In genomic region chr17:67906236-67906635, GRCm38 (mm10) we compare ENCODE assay signal across 25 mouse cellular contexts.
"Had no signal": no experiment of that assay in that cellular context is flagged by ENCODE, and none has a peak within 500 bp of the region (broad histone marks: within the 10 kb centered on the region; RNA-seq: fewer than 3 reads in every experiment).

No protein-coding gene starts in this region.

- H3K36me3 ChIP-seq: hindbrain, embryonic 10.5 days; hindbrain, embryonic 12.5 days; intestine, embryonic 15.5 days; limb, embryonic 15.5 days; liver, embryonic 12.5 days had no signal

- H3K27ac ChIP-seq: gastrocnemius, adult 2 months; hindbrain, embryonic 10.5 days; hindbrain, embryonic 12.5 days; hindbrain, embryonic 14.5 days; intestine, embryonic 15.5 days; layer of hippocampus, adult 2 months; left cerebral cortex, adult 2 months; limb, embryonic 13.5 days; limb, embryonic 15.5 days; liver, embryonic 12.5 days; liver, embryonic 14.5 days had no signal

- H3K4me2 ChIP-seq: heart, embryonic 11.5 days; hindbrain, embryonic 12.5 days; hindbrain, embryonic 14.5 days; intestine, embryonic 15.5 days; limb, embryonic 13.5 days; limb, embryonic 15.5 days; liver, embryonic 12.5 days had no signal

- H3K4me3 ChIP-seq: gastrocnemius, adult 2 months; hindbrain, embryonic 10.5 days; hindbrain, embryonic 12.5 days; intestine, embryonic 15.5 days; layer of hippocampus, adult 2 months; left cerebral cortex, adult 2 months; limb, embryonic 13.5 days; limb, embryonic 15.5 days; liver, embryonic 12.5 days had no signal

- DNase-seq: gastrocnemius, adult 2 months; gastrocnemius, postnatal 10 days; gastrocnemius, postnatal 25 days; heart, postnatal 10 days; heart, postnatal 4 days; kidney, adult 18-20 months; kidney, adult 8-10 months; kidney, postnatal 10 days; kidney, postnatal 25 days; kidney, postnatal 4 days; left cerebral cortex, postnatal 4 days had no signal

- H3K9ac ChIP-seq: hindbrain, embryonic 12.5 days; hindbrain, embryonic 14.5 days; intestine, embryonic 15.5 days; limb, embryonic 13.5 days; limb, embryonic 15.5 days; liver, embryonic 12.5 days; liver, embryonic 14.5 days had no signal

- H3K9me3 ChIP-seq: hindbrain, embryonic 10.5 days; hindbrain, embryonic 12.5 days; intestine, embryonic 15.5 days; limb, embryonic 13.5 days; limb, embryonic 15.5 days; liver, embryonic 12.5 days had no signal

- ATAC-seq: hindbrain, embryonic 16.5 days; inflammation-experienced regulatory T-cells, adult 6 months; intestine, embryonic 15.5 days; intestine, postnatal 0 days; liver, embryonic 12.5 days had no signal

- H3K27me3 ChIP-seq: hindbrain, embryonic 12.5 days; intestine, embryonic 15.5 days; limb, embryonic 13.5 days; limb, embryonic 15.5 days; liver, embryonic 12.5 days had no signal

- H3K4me1 ChIP-seq: liver, embryonic 12.5 days had no signal
